Mouse (Mus musculus) bone marrow, adult 2 months (tissue): ENCODE measurements at regions not wholly inside any gene's neighbourhood (a gene's known extent, or its start where the extent isn't known, plus 50 kb on each side); places are given as distances from the start of the nearest gene placed in this dataset.

ENCODE experiments used
- CTCF ChIP-seq: fragments of 200-500 bp; IDR thresholded peaks from 2 replicates; pipeline ENCODE4 v1.5.1; 2011; ENCODE audit warnings: low read length, control low read depth; ENCODE audit not compliant: control insufficient read depth, insufficient read depth
- POLR2A ChIP-seq: fragments of 200-500 bp; IDR thresholded peaks from 2 replicates; pipeline ENCODE4 v1.6.1; 2011; ENCODE audit warnings: low read depth, mild to moderate bottlenecking, control low read depth, low read length, borderline replicate concordance; ENCODE audit not compliant: control insufficient read depth

DNA sequence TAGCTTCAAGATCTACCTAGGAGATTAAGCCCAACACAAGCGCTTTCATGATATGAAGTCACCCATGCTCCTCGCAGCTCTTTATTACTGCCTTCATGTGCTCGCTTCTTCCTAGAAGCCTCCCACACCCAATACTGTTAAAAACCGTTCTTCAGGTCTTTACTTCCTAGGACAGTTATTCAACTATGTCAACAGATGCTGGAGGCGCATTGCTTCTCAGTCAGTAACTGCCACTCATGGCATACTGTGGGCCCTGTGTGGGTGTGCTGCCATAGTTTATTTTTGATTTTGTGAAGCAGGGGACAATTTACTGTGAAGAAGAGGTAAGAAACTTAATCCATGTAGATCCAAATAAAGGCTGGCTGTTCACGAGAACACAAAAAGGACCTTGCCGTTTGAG is 89.2 kb downstream of the Kctd12 start:
- no peak for TF ChIP-seq CTCF
- no peak for TF ChIP-seq POLR2A
